Mouse (Mus musculus): ENCODE results near the gene Cops7b. TPM values are rescaled to one million over a fixed set of nuclear protein-coding genes. Genes with fewer than 3 reads are reported as not detected.

Gene Cops7b
- total RNA-seq (2023), result 10.7 TPM

GRCm38 (mm10) chr1:86582451-86583096 lies at the start of gene Cops7b, which contains the start of gene Pde6d:
Gene Cops7b, plus strand, starts transcription at chr1:86582904.
Gene Pde6d, minus strand, starts transcription at chr1:86582629.

Other genes starting within 250 kb of the Cops7b start
- 502 TPM for gene Ncl, start 223.5 kb upstream of the Cops7b start, total RNA-seq (2023)
- not detected for gene Nmur1, start 156.7 kb upstream of the Cops7b start, total RNA-seq (2023)
- gene Tex44, start 156.6 kb upstream of the Cops7b start, total RNA-seq (2023), result not detected
- gene Ptma, start 56.2 kb upstream of the Cops7b start, total RNA-seq (2023), result 1,380 TPM
- gene Pde6d, start 275 bp upstream of the Cops7b start, total RNA-seq (2023), result 20.1 TPM
- gene Nppc, start 87.7 kb downstream of the Cops7b start, total RNA-seq (2023), result not detected
- gene Dis3l2, start 120.9 kb downstream of the Cops7b start, total RNA-seq (2023), result 24.1 TPM